Mouse (Mus musculus) 3T3-L1 (cell line): ENCODE measurements around the gene 3110082I17Rik.

Experiments
- DNase-seq: peaks from one replicate; pipeline ENCODE4 v3.0.0-alpha.2; 2015; ENCODE audit warnings: low read depth, low spot score

Gene 3110082I17Rik

DNA sequence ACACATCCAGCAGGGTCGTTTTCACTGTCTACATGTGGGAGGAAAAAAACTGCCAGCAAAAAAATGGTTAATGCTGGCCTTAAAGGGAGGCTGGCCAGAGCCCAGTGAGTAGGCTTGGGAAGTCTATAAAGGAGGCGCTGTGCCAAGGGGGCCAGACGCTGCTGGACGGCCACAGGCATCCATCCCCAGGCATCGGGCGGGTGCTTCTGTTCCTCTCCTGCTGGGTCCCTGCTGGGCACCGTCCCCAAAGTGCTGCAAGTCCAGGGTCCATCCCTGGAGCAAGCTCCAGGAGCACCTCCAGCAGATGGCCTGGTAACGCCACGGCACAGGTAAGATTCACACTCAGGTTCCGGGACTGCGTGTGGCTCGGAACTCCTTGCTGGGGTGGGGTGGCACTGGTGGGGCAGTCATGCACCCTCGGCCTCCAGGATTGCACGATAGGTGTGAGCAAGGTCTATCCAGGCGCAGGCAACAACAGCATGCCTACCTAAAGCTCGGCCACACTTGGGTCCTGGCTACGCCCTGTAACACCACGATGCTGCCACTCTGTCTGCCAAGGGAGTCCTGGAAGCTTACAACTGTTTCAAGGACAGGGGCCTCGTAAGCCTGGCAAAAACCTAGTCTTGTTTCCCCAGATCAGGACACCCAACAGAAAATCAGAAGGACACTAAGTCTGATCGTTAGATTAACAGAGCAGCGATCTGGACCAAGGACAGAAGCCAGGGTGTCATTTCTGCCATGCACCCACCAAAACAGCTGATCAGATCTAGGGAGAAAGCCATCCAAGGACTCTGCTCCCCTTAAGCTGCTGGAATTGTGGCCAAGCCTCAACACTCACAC, 37.1 kb downstream of the 3110082I17Rik start, which contains the start of gene Gper1:
Gene Gper1 (plus strand): TSS at position 126 of the 840 bp plus-strand sequence.
- peak; percentile 91 for DNase-seq

DNA sequence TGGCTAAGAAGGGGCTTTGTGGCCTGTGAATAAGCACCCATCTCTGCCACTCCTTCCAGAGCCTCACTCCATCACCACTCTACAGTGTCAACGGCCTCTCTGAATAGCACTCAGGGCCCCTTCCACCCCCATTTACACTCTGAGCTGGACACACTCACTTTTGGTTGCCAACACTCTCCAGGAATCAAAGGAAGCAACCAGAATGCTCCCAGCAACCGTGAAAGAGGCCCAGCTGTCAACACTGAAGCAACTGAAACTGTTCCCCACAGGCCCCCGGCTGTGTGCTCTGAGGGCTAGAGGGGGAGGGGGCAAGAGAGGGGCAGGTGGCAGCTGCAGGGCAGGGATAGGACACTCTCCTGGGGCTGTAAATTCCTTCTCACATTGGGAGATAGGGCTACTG, 41.7 kb downstream of the 3110082I17Rik start:
- DNase-seq, result no peak

DNA sequence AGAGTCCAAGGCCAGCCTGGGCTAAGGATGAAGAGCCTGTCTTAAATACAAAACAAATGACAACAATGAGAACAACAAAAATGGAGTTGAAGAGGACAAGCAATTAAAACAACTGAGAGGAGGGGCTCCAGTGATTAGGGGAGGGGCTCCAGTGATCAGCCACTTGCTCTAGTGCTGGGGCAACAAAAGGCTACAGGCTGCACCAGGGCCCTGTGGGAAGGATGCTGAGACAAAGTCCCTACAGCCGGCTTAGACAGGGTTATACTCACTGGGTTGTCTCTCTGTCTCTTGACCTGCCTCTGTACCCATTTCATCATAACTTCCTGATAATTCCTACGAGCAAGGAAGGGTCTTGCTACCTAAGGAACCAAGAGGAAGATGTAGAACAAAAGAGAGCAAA, 42.2 kb downstream of the 3110082I17Rik start:
- DNase-seq, result no peak

DNA sequence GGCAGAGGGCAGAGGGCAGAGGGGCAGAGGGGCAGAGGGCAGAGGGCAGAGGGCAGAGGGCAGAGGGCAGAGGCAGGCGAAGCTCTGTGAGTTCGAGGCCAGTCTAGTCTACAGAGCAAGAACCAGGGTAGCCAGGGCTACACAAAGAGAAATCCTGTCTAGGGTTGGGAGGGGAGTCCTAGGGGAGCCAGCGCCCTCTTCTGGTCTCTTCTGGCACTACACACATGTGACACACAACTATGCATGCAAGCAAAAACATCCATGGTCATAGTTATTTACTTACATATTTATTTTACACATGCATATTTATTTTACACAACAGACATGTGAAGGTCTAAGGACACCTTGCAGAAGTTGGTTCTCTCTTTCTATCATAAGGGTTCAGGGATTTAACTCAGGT, 42.8 kb downstream of the 3110082I17Rik start:
- DNase-seq, result no peak

DNA sequence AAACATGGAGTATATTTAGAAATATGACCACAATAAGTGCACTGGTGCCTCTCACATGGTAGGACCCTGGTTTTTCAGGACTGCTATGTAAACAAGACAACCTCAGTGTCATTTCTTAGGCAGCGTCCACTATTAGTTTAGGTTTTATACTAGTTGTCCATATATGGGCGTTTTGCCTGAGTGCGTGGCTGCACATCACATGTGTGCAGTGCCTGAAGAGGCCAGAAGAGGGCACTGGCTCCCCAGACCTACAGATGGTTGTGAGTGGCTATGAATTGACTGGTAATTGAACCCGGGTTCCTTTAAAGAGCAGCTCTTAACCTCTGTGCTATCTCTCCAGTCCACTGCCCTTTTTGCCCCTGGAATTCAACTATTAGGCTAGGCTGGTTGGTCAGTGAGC, 43.4 kb downstream of the 3110082I17Rik start:
- peak; percentile 60 for DNase-seq

DNA sequence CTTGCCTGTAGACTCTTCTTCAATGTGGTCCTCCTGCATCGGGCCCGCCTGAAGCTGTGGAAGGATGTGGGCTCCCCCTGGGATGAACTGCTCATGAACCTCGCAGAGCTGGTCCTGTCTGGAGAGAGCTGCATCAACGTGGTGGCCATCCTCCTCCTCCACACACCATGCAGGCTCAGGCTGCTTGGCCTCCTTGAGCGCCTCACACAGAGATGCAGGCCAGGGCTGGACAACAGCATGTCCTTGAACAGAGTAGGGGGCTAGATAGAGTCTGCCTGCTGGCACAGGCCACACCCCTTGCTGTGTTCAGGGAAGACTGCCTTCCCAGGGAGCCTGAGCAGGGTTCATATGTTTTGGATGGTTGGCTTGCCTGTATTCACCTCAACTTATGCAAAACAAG, 45.3 kb downstream of the 3110082I17Rik start:
- DNase-seq, result no peak

DNA sequence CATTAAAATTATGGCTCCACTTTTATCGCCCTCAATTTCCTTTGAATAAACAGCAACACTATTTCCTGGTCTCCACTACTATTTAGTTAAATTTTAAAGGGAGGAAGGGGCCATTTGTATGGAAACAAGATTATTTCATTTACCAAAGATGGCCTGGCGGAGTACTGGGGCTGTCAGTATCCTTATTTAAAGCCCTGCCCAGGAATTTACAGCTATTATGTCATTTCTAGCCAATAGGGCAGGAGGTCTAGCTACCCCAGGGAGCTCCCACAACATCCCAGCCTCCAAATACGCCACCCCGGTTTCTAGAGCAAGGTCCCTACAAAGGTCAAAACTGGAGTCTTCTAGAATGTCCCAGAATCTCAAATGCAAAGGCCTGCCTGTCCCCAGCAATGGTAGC, 46.8 kb downstream of the 3110082I17Rik start:
- DNase-seq, result no peak

DNA sequence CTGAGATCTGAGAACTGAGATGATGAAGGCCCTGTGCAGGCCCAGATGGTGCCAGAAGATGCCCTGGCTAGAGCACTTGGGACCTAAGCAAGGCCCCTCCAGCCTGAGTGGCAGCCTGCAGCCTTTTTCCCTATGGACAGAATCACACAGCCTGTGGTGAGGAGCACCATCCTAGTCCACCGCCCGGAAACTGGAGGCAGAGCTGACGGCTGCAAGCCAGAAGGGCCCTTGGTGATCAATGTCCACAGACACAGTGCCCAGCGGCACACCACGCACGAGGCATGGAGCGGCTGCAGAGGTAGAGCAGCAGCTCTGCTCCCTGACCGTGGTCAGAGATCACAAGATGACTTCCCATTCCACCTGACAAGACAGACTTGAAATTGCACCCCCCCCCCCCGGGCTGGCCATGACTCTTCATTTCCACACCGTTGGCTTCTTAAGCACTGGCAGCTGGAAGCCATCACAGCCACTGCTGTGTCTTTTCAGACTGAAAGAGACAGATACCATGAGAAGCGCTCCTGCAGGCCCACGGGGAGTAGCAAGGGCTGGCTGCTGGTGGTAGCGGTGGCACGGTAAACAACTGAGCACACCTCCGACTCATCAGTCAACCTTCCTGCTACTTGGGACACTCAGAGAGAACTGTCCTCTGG, 48.5 kb downstream of the 3110082I17Rik start:
- DNase-seq, result no peak

DNA sequence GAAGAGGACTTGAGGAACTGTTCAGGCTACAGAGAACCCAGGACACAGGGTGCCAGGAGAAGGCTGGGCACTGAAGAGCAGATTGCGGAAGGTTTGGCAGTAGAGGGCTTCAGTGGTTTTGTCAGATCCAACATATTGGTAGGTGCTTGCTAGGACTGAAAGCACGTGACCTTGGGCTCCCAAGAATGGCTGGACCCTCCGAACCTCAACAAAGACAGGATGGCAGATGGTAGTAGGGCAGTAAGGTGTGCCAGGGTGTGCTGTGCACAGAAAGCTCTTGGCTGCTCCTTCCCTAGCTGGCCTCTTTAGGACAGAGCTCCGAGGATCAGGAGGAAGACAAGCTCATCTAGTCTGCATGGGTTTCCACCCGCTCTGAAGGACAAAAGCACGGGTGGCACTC, 49.2 kb downstream of the 3110082I17Rik start:
- no peak for DNase-seq

DNA sequence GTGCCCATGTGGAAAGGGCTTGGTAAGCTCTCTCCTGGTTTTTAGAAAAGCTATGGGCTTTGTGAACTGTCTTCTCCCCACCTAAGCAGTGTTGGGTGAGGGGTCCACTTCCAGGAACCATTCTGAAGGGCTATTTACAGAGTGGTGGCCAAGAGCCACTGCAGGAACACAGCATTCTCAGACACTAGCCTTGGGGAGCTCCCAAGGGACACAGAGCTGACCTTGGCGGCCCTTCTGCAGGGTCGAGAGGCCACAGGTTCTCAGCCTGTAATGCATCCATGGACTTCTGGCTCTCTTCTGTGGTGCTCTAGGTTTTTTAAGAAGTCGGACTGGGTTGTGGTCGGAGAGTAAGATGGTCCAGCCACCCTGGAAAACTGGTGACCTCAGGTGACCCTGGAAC, 50.3 kb downstream of the 3110082I17Rik start:
- no peak for DNase-seq

DNA sequence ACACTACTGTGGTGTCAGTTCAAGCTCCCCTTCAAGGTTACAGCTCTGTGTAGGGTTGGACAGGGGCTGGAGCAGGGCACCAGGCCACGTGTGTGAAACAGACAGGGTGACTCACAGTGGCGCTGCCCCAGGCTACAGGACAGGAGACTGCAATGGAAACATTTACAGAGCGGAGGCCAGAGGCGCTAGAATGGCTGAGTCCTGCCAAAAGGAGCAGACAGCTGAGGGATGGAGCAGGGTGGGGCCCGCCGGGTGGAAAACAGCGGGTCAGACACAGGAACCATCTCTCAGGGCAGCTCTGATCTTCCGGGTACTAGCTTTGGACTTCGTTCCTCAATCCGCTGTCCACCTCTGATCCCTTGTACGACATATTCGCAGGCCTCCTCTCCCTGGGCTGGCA, 50.9 kb downstream of the 3110082I17Rik start:
- DNase-seq, result peak; percentile 100

DNA sequence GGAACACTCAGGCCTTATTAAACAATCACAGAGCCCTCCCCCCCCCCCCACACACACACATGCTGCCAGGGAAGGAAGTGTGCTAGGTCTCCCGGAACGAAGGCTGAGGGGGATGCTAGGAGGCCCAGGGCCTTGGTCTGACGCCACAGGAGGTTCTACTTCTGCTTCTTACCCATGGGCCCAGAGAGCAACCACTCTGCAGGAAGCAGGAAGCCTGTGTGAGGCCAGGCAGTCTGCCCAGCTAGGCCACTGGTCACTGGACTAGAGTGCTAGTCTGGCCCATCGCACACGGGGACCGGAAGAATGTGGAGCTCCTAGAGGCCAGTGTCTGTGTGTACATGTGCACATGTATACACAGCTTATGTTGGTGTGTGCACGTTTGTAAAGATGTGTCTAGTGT, 51.8 kb downstream of the 3110082I17Rik start:
- peak; percentile 63 for DNase-seq

DNA sequence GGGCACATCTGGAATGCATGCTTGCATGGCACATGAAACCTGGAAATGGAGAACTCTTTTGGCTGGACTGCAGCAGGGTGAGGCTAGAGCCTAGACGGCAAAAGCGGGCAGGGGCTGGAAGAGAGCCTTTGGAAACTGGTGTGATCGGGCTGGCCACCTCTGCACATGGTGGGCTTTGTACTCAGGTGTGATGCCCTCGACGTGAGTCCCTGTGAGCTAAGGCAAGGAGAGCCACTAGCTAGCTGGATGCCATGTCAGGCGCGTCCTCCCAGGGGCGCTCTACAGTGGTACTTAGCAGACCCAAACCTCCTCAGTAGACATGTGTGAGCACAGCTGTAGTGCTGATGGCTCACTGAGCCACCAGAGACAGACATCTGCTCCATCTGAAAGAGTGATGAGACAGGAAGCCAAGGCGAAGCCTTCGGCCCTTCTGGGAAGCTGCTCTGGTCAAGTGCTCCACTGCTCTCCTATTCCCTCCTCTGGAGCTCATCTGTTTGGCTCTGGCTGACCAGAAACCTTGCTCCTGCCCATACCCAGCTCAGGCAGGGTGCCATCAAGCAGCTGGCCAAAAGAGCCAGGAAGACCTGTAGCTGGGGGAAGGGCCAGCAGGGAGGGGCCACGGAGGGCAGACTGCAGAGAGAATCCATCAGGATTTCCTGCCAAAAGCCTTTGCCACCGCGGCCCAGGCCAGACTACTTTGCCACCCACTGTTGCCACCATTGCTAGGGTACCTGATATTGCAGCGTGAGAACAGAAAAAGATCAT, 53.0 kb downstream of the 3110082I17Rik start:
- DNase-seq, result peak; percentile 31

DNA sequence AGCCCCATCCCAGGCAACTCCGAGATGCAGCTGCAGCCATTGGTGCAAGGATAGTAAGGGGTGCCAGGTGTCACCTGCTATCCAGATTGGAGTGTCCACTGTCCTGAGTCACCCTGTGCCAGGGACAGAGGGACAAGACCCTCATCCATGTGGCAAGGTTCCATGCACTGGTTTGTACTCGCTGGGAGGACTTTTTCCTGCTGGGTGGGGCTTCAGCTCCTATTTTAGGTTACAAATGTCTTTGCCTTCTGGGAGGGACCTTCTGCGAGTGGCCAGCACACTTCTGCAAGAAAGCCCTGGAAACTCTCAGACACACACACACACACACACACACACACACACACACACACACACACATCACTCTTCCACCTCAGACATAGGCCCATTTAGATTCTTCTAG, 54.4 kb downstream of the 3110082I17Rik start:
- no peak for DNase-seq

DNA sequence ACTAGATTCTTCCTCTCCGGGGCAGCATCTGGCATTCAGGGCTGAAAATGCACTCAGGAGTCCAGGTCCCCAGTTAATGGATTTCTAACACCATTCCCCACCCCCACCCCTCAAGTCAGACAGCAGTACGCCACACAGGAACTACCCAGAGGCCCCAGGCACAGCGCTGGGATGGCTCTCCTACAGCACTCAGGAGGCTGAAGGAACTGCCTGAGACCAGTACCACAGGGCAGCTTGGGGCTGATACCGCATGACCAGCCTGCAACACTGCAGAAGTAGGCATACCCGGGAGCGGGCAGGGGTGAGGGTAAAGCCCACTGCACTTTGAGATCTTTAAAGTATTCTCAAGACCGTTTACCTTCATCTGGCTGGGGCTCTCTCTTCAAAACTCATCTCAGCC, 54.8 kb downstream of the 3110082I17Rik start:
- DNase-seq, result no peak

DNA sequence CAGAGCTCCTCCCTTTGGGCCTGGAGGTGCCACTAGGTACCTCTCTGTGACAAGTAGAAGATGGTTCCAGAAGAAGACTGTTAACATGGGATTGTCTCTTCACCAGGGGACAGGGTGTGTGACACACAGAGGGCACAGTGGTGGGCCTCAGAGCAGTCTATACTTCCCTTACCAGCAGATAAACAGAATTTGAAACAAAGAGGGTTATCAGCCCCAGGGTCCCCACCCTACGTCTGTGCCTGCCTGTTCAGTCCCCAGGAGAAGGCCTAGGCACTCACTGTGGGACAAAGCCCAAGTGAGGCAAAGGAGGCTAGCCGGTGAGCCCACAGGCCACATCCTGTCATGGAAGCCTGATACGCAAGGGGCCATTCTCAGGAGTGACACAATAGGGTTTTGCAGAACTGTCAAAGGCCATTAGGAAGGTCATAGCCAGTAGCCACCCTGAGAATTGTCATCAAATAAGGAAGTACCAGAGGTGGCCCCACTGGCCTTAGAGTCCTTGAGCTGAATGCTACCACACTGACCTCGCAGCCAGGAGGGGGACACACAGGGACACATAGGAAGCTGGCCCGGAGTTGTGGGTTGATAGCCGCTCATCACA, 55.4 kb downstream of the 3110082I17Rik start, which contains the start of gene C130050O18Rik:
Gene C130050O18Rik (plus strand): TSS at position 480 of the 601 bp plus-strand sequence.
- DNase-seq, result no peak

DNA sequence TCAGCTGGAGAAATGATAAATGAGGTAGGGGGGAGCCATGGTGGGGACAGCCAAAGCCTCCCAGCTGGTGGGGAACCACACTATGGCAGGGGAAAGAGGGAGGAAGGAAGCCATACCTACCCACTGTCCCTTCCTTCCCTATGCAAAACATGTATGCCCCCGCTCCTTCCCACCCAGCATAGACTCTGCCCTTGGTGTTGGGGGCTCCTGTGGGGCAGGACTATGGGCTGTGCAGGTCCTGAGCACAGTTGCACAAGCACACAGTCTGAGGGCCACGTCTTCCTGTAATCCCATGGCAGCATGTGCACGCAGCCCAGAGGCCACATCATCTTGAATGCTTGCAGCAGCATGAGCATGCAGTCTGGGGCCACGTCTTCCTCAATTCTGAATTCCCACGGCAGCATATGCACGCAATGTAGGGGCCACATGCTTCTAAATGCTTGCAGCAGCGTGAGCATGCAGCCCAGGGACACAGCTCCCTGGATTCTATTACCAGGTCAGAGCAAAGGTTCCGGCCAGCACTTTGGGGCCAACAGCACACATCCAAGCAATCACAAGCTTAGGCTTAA, 56.6 kb downstream of the 3110082I17Rik start:
- DNase-seq, result no peak

DNA sequence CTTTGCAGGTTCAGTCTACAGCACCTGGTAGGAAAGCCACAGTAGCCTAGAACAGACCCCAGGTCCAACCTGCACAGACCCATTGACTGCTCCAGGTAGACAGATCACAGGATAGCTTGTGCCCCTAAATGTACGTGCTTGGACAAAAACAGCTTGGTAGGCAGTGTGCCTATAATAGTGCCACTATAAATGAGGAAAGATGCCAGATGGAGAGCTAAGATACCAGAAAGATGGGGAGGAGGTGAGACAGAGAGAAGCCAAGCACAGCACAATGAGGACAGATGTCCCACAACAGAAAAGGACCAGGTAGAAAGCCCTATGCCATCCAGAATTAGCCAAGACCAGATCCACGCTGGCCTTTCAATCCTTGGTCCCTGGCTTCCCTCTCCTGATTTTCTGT, 58.2 kb downstream of the 3110082I17Rik start:
- no peak for DNase-seq

DNA sequence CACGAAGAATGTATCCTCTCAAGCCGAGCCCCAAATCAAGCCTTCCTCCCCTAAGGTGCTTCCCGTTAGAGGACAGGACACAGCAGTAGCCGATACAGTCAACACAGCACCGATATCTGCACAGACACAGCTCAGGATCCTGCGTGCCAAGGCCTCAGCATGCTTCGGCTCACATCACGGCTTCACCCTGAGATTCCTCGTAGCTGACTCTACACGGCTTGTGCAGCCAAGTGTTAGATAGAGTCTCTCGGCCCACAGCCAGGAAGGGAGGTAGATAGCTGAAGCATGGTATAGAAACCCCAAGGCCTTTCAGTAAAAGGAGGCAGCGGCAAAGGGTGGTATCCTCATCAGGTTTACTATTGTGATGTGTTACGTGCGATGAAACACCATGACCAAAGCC, 60.3 kb downstream of the 3110082I17Rik start:
- no peak for DNase-seq

DNA sequence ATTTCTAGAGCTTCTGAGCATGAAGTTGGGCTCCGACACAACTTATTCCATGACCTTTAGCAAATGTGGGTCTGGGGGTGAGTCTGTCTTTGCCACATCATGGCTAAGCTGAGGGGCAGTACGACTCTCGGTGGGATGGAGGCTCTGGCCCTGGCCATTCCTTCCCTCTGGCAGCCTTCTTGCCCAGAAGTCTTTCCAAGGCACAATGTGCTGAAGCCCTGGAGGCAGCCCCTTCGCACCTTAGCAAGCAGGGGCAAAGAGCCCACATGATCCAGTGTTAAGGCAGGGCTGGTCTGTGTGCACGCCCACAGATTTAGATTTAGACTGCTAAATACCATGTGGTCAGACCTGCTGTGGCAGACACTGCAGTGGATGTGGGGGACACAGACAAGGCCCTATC, 61.5 kb downstream of the 3110082I17Rik start:
- no peak for DNase-seq

DNA sequence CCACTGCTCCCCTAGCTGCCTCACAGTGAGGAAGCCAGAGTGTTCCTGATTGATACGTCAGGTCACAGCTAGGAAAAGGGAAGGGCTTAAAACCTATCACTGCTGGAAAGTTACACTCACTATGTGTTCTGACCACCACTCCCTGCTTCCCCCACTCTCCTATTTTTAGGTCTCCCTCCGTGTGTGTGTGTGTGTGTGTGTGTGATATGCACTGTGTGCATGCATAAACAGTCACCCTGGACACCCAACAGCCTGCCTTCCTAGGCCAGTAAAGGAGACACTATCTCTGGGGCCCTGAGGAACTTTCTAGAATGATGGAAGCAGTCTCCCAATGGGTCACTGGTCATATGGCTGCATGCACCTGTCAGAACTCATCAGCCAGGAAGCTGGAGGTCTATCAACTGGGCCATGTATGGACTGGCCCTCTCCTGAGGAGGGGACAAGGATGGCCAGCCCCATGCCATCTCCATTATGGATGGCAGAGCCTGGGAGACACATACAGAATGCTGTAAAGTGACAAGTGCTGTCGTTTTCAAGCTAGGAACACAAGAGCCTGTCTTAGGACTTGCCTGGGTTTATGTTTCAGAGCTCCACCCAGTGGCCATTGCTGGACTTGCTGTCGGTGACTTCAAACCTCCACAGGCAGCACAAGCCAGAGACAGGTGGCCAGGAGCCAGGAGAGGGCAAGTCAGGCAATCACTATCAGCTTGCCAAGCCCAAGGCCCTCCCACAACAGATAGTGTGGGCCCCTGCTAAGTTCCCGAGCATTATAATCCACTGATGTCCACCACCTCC, 62.2 kb downstream of the 3110082I17Rik start:
- DNase-seq, result peak; percentile 98
